Mouse (Mus musculus) megakaryocyte, adult 5-6 weeks (primary cell): ENCODE measurements around the gene Olfr102. TPM values are rescaled to one million over a fixed set of nuclear protein-coding genes. Genes with fewer than 3 reads are reported as not detected.

Experiments used
- ATAC-seq: 2 replicates; pipeline ENCODE4 v1.8.0; 2016; ENCODE audit warnings: mild to moderate bottlenecking, inconsistent platforms; ENCODE audit not compliant: poor library complexity, severe bottlenecking
- total RNA-seq, 2 experiments: library from RNA; stranded (forward) in 1 of 2; stranded (reverse) in 1 of 2; fragments of 153-499, 151-499 nt in 1 of 2; fragments of 221-1000, 200-1000 nt in 1 of 2; gene quantifications; 2 replicates each; pipeline versions ENCODE4 v1.2.3 to v1.2.4; 2015 to 2017

The Olfr102 gene
- not detected in 2 replicates for total RNA-seq (2015)
- total RNA-seq (2017), result not detected in 2 replicates

DNA sequence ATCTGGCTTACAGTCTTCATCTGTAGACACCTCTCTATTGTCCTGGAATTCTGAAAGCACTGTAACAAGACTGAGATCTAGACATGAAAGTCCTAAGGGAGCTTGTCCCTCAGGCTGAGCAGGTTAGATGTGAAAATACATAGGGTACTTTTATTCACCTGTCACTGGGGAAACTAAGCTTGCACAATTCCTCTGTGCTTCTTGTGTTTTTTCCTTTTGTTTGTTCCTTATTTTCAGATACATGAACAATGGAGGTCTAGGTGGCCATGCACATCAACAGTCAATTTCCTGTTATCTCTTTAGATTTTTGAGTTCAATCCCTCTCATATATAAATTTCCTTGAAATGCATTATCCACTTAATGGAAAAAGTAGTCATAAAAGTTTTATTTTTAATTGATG, at the start of gene Olfr102:
Gene Olfr102 (minus strand): TSS at position 101 of the 400 bp plus-strand sequence.
- no peak for ATAC-seq

- ATAC-seq, result no peak
Observed at GRCm38 (mm10) chr17:37359282-37359681, 42.4 kb upstream of the Olfr102 start, which contains the start of gene Olfr104-ps. Gene Olfr104-ps (plus strand): TSS chr17:37359582.

- ATAC-seq, result no peak
Observed at GRCm38 (mm10) chr17:37339598-37339997, 22.7 kb upstream of the Olfr102 start, which contains the start of gene Olfr103. Gene Olfr103 (minus strand): TSS chr17:37339698.

DNA sequence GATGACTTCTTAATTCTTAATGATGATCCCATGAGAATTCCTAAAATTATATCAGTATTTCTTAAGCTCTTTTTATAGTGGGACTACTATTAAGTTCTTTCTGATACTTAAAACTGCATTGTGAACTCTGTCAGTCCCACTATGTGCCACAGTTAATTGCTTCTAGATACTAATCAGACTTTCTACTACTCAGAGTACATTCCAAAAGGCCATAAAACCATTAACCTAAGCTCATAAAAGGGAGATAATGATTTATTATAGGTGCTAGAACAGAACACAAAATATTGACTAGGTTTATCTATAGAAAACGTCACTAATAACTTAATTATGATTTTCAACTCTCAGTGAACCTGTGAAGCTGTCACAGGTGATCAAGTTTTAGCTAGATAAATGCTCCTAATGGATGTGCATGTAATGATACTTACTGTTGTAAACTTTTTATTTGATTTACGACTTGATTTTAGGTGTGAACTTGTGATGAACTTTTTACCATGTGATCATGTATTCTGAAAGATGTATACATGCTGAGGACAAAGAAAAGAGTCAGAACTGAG, 6.6 kb downstream of the Olfr102 start:
- ATAC-seq, result no peak

DNA sequence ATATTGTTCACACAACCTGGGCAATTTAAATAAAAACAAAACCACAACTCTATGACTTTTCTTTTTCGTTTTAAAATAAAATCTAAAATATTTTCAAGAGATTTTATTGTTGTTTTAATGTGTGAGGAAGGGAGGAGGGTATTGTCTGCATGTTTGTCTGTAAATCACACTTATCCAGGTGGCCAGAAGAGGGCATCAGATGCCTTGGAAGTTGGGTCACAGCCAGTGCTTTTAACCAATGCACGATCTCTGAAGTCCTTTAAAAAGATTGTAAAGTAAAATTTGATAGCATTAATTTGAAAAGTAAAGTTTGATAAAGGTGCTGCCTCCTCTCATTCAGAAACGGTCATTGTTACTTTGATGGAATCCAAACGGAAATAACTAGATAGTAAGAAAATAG, 8.4 kb downstream of the Olfr102 start:
- no peak for ATAC-seq

DNA sequence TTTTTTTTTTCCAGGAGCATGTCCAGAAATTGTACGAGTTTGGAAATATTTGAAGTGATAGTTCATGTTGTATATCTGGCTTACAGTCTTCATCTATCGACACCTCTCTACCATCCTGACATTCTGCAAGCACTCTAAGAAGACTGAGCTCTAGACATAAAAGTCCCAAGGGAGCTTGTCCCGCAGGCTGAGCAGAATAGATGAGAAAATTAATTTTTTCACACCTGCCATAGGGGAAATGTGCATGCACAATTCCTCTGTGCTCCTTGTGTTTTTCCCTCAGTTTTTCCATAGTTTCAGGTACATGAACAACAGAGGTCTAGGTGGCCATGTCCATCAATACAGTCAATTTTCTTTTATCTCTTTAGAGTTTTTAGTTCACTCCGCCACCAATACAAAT, 12.6 kb downstream of the Olfr102 start, which contains the start of gene Olfr101:
Gene Olfr101 (minus strand): TSS at position 101 of the 400 bp plus-strand sequence.
- no peak for ATAC-seq

DNA sequence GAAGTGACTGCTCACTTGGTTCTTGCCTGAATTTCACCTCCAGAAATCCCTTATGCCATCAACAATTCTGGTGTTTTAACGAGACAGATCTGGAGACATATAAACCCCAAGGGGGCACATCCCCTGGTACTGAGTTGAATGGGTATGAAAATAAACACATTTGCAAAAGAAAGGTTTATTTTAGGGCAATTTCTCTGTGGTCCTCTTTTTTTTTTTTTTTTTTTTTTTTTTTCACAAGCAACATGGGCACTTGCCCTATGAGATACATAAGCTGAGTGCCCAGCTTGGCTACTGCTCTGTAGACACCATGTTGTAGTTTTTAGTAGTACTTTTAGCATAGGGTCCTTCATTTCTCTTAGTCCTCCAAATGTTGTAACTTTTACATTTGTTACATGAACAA, 33.5 kb downstream of the Olfr102 start, which contains the start of gene Olfr99:
Gene Olfr99 (minus strand): TSS at position 101 of the 400 bp plus-strand sequence.
- no peak for ATAC-seq

- ATAC-seq, result no peak
Observed at GRCm38 (mm10) chr17:37280331-37280730, 36.5 kb downstream of the Olfr102 start.

- ATAC-seq, result no peak
Observed at GRCm38 (mm10) chr17:37276573-37276972, 40.3 kb downstream of the Olfr102 start.

GRCm38 (mm10) chr17:37275626-37276248, 41.1 kb downstream of the Olfr102 start:
- ATAC-seq, result no peak

DNA sequence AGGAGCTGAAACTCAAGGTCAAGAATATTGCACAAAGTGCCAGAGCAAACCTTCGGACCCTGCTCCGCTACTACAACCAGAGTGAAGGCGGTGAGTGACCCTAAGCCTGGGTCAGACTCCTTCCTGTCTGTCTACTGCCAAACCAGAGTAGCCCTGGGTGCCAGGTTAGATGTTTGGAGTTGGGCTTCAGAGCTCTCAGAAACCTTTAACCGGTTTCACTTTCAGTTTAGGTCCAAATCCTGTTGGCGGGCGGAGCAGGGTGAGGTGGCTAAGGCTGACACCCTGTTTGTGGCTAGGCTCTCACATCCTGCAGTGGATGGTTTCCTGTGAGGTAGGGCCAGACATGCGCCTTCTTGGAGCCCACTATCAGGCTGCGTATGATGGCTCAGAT, 46.2 kb downstream of the Olfr102 start:
- peak; percentile 78 for ATAC-seq

GRCm38 (mm10) chr17:37270058-37270701, 46.7 kb downstream of the Olfr102 start, which contains the start of gene H2-M3:
Gene H2-M3 (plus strand): TSS chr17:37270220.
- peak; percentile 88 for ATAC-seq

- no peak for ATAC-seq
Observed at GRCm38 (mm10) chr17:37263626-37264025, 53.2 kb downstream of the Olfr102 start, which contains the start of gene Olfr98. Gene Olfr98 (minus strand): TSS chr17:37263749.

Other genes with a start within 250 kb of the Olfr102 start
- gene Olfr90, start 228.6 kb downstream of the Olfr102 start, total RNA-seq (2015), result not detected in 2 replicates
- gene Olfr90, start 228.6 kb downstream of the Olfr102 start, total RNA-seq (2017), result not detected in 2 replicates
- not detected in 2 replicates for gene Olfr91, start 218.8 kb downstream of the Olfr102 start, total RNA-seq (2015)
- gene Olfr91, start 218.8 kb downstream of the Olfr102 start, total RNA-seq (2017), result not detected in 2 replicates
- gene Olfr92, start 197.0 kb downstream of the Olfr102 start, total RNA-seq (2015), result not detected in 2 replicates
- not detected in 2 replicates for gene Olfr92, start 197.0 kb downstream of the Olfr102 start, total RNA-seq (2017)
- not detected in 2 replicates for gene Olfr93, start 155.6 kb downstream of the Olfr102 start, total RNA-seq (2015)
- not detected in 2 replicates for gene Olfr93, start 155.6 kb downstream of the Olfr102 start, total RNA-seq (2017)
- not detected in 2 replicates for gene Ubd, start 123.2 kb downstream of the Olfr102 start, total RNA-seq (2015)
- gene Ubd, start 123.2 kb downstream of the Olfr102 start, total RNA-seq (2017), result 0.40 TPM in 1 of 2 replicates, not detected in the other
- gene Olfr94, start 116.1 kb downstream of the Olfr102 start, total RNA-seq (2015), result not detected in 2 replicates
- gene Olfr94, start 116.1 kb downstream of the Olfr102 start, total RNA-seq (2017), result not detected in 2 replicates
- not detected in 2 replicates for gene Olfr95, start 103.9 kb downstream of the Olfr102 start, total RNA-seq (2015)
- 0.04 TPM in 1 of 2 replicates, not detected in the other for gene Olfr95, start 103.9 kb downstream of the Olfr102 start, total RNA-seq (2017)
- gene Olfr96, start 96.9 kb downstream of the Olfr102 start, total RNA-seq (2015), result not detected in 2 replicates
- gene Olfr96, start 96.9 kb downstream of the Olfr102 start, total RNA-seq (2017), result not detected in 2 replicates
- gene Olfr97, start 79.7 kb downstream of the Olfr102 start, total RNA-seq (2015), result not detected in 2 replicates
- gene Olfr97, start 79.7 kb downstream of the Olfr102 start, total RNA-seq (2017), result not detected in 2 replicates
- gene Olfr98, start 53.3 kb downstream of the Olfr102 start, total RNA-seq (2015), result not detected in 2 replicates
- gene Olfr98, start 53.3 kb downstream of the Olfr102 start, total RNA-seq (2017), result not detected in 2 replicates
- 17.4 and 20.9 TPM in 2 replicates for gene H2-M3, start 46.8 kb downstream of the Olfr102 start, total RNA-seq (2015)
- 42.3 and 45.1 TPM in 2 replicates for gene H2-M3, start 46.8 kb downstream of the Olfr102 start, total RNA-seq (2017)
- not detected in 2 replicates for gene Olfr99, start 33.6 kb downstream of the Olfr102 start, total RNA-seq (2015)
- not detected in 2 replicates for gene Olfr99, start 33.6 kb downstream of the Olfr102 start, total RNA-seq (2017)
- gene Olfr101, start 12.7 kb downstream of the Olfr102 start, total RNA-seq (2015), result not detected in 2 replicates
- not detected in 2 replicates for gene Olfr101, start 12.7 kb downstream of the Olfr102 start, total RNA-seq (2017)
- gene Olfr103, start 22.6 kb upstream of the Olfr102 start, total RNA-seq (2015), result not detected in 2 replicates
- gene Olfr103, start 22.6 kb upstream of the Olfr102 start, total RNA-seq (2017), result not detected in 2 replicates
- not detected in 2 replicates for gene Olfr104-ps, start 42.5 kb upstream of the Olfr102 start, total RNA-seq (2015)
- gene Olfr104-ps, start 42.5 kb upstream of the Olfr102 start, total RNA-seq (2017), result not detected in 2 replicates
- not detected in 2 replicates for gene Olfr105-ps, start 62.0 kb upstream of the Olfr102 start, total RNA-seq (2015)
- gene Olfr105-ps, start 62.0 kb upstream of the Olfr102 start, total RNA-seq (2017), result not detected in 2 replicates
- not detected in 2 replicates for gene Olfr106-ps, start 73.3 kb upstream of the Olfr102 start, total RNA-seq (2015)
- not detected in 2 replicates for gene Olfr106-ps, start 73.3 kb upstream of the Olfr102 start, total RNA-seq (2017)
- not detected in 2 replicates for gene Olfr107, start 82.2 kb upstream of the Olfr102 start, total RNA-seq (2015)
- not detected in 2 replicates for gene Olfr107, start 82.2 kb upstream of the Olfr102 start, total RNA-seq (2017)
- not detected in 2 replicates for gene Olfr108, start 128.4 kb upstream of the Olfr102 start, total RNA-seq (2015)
- not detected in 2 replicates for gene Olfr108, start 128.4 kb upstream of the Olfr102 start, total RNA-seq (2017)
- gene Olfr109, start 141.9 kb upstream of the Olfr102 start, total RNA-seq (2015), result not detected in 2 replicates
- gene Olfr109, start 141.9 kb upstream of the Olfr102 start, total RNA-seq (2017), result not detected in 2 replicates
- 0.62 TPM in 1 of 2 replicates, not detected in the other for gene H2-M2, start 166.5 kb upstream of the Olfr102 start, total RNA-seq (2015)
- not detected in 2 replicates for gene H2-M2, start 166.5 kb upstream of the Olfr102 start, total RNA-seq (2017)
- not detected in 2 replicates for gene Olfr110, start 175.4 kb upstream of the Olfr102 start, total RNA-seq (2015)
- not detected in 2 replicates for gene Olfr110, start 175.4 kb upstream of the Olfr102 start, total RNA-seq (2017)
- gene Olfr111, start 191.0 kb upstream of the Olfr102 start, total RNA-seq (2015), result not detected in 2 replicates
- not detected in 2 replicates for gene Olfr111, start 191.0 kb upstream of the Olfr102 start, total RNA-seq (2017)